Mouse (Mus musculus): ENCODE measurements around the gene Sypl2.

The Sypl2 gene

DNA sequence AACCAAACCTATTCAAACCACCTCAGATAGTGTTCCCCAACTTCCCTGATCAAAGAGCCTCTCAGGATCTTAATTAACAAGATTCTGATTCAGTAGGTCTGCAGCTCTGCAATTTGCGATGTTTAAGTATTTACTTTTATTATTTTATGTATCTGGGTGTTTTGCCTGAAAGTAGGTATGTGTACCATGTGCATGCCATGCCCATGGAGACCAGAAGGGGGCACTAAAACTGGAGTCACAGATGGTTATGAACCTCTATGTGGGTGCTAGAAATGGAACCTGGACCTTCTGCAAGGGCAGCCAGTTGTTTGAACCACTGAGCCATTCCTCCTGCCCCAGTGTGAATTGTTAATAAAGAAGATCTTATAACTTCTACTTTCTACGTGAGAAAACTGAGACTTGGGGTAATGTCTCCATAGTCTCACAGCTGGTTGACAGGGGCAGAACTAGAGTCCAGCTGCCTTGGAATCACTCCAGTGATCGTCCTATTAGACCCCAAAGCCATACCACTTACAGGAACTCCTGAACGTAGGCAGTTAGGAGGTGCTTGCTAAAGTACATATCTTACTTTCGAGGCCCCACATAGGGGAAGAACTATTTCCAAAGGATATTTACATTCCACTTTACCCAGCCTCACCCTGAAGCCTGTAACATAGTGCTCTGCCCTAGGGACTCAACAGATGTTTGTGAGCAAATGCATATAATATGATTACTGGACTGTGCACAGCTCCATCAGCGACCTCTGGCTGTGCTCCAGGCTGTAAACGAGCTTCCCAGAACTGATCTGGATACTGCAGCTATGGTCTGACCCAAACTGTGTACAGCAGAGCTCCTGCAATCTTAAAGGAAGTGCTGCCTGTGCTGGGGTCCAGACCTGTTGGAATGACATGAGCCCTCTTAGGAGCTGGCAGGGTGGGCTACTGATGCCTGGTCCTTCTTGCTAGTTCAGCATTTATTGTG, 47.4 kb downstream of the Sypl2 start:
- DNase-seq (ENCODE audit: low spot score): no peak

DNA sequence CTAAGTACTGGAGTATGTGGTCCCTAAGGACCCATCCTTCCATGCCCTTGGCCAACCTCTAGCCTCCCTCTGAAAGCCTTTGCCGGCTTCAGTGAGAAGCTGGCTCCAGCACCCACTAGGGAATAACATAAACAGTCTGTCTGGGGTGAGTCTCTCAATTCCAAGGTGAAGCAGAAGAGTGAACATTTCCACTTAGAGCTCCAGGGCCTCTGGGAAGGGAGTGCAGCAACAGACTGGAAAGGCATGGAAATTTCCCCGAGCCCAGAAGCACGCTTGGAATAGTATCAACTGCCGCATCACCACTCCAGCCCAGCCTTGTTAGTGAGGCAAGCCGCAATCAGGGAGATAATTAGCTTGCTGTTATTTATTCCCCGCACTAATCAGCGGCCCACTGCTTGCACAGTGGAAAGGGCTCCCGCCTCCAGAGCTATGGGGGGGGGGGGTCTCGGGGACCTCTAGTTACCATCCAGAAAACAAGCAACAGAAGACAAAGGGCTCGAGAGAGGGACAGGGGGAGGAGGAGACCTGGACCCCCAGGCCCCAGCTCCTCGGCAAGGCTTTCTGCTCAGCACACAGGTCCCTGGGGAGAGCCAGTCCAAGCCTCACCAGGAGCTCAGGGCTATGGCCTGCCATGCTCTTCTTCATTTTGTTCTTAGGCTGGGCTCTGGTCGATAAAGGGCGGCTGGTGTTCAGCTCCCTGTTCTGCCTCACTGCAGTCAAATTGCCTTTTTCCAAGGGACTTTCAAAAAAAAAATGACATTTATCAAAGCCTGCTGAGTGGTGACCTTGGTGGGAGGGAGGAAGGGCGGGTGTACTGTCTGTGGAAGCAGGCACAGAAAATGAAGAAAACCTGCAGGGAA, 51.5 kb downstream of the Sypl2 start:
- DNase-seq (ENCODE audit: low spot score): no peak

DNA sequence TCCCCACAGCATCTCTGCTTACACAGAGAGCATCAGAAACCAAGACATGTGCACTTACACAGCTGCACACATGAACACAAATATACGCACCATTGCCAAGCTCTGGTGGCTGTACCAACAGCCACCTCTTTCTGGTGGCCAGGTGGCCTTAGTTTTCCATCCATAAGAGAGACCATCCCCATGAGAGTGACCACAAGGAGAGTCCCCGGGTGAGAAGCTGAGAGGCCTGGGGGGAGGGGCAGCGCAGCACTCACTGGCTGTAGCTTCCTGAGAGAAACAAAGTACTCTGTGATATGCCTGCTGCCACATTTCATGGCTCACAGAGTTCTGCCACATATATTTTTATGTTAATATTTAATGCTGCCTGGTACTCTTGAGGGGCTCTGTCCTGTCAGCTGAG, 57.2 kb downstream of the Sypl2 start:
- DNase-seq (ENCODE audit: low spot score): no peak

DNA sequence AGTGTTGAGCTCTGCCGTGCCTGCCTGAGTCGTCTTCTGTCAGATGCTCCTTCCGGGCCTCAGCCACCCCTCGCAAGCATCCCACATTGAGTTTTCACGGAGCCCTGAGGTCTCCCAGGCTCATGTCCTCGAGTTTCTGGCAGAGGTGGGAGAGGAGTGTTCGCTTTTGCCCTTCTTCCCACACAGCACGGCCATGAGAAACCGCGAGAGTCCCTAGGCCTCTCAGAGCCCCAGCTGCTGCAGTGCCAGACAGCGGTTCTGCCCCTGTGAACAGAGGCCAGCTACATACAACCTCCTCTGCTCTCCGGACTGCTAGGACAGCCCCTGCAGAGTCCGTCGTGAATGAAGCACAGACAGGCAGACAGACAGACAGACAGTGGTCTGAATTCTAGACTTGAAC, 58.9 kb downstream of the Sypl2 start:
- DNase-seq (ENCODE audit: low spot score): no peak

DNA sequence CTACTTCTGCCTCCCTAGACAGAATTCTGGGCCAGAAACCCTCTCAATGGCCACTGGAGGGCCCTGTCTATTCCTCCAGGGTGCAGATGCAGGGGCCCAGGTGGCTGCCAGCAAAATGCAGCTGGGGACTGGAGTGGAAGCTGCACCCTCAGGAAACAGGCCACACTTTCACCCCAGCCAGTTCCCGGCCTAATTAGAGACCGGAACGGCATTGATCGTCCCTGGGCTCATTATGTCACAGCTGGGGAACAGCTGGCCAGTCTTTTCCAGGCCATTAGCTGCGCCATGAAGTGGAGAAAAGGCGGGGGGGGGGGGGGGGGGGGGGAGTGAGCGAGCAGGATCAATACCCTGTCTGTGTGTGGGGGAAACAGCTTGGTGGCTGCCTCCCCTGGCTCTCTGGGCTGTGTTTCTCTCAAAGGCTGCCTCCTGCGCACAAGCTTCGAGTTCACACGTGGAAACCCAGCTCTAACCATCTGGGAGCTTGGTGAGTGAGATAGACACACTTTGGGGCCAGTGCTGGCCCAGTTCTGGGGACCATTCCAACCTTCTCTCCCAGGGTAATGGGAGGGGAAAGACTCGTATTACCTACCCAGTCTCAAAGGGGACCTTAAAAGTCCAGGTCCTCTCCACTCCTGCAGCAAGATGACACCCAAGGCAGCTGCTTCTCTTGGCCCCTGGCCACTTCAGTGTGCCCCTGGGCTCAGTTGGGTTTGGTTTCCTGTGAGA, 59.8 kb downstream of the Sypl2 start:
- DNase-seq (ENCODE audit: low spot score): no peak

DNA sequence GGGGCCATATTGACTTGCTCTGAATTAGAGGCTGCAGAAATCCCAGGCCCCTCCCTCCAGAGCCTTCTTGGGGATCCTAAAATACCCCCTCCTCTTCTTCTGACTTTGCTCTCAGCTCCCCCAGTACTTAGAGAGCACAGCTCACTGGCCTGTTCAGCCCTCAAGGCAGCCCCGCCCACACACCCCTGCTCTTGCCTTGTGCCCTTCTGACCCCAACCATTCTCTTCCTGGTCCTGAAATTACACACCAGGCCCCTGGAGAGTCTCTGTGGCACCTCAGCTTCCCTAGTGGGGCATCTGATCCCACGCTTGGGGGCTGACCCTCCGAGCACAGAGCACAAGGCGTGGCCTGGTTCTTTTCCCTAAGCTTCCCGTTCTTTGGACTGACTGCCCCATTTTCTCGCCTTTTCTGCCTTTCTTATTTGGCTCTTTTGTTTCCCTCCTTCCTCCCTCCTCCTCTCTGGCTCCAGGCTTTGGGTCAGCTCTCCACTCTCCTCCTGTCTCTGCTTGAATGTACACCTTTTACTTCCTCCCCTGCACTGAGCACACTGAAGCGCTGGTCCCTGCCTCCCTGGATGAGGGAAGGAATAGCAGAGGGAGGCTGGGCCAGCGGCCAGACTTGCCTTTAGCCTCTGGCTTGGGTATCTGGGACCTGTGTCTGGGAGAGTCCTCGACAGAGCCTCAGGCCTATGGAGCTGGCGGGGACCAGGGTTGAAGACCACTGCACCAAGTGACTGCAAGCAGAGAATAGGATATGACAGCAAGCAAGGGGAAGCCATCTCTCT, 60.7 kb downstream of the Sypl2 start:
- no peak for DNase-seq (ENCODE audit: low spot score)

DNA sequence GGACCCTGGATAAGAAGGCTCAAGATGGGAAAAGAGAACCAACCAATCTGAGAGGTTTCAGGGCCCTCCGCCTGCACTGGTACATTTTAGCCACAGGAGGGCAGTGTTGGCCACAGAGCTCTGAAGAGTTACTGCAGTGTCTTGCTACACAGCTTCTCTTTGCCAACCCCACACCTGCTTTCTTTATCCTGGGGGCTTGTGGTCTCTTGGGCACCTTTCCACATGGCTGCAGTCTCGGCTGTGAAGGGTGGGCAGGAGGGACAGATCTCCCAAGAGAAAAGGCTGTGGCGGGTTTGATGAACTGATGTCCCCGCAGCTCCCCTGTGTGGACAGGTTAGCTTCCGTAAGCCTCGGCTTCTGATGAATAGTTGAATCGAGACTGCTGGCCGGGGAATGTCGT, 61.6 kb downstream of the Sypl2 start:
- peak; percentile 82 for DNase-seq (ENCODE audit: low spot score)

DNA sequence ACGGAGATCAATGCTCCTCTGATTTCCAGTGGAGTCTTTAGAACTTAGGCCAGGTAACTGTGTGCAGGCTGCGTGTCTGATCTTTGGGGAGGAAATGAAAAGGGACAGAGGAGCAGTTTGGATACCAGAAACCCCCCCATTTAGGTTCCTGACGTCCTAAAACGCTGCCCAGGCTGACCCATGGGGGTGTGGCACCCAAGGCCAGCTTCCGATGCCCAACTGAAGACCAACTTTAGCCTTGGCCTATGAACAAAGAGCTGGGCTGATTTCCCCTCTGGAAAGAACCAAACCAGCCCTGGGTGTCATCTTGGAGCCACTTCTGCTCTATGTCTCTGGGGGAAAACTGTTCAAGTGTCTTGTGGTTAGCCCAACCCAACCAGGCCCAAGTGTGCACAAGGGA, 62.4 kb downstream of the Sypl2 start:
- DNase-seq (ENCODE audit: low spot score): no peak

All from layer of hippocampus, adult 9-10 months (tissue).